Mouse (Mus musculus): ENCODE results near the gene Ankrd13c.
A peak's percentile ranks its signal among the peaks of the same experiment; 100 is the strongest.
"Not testable (repeated sequence)": the region's sequence is repeated elsewhere in the genome, so short reads cannot be mapped to it uniquely, and the experiment has no call there.

Gene Ankrd13c

DNA sequence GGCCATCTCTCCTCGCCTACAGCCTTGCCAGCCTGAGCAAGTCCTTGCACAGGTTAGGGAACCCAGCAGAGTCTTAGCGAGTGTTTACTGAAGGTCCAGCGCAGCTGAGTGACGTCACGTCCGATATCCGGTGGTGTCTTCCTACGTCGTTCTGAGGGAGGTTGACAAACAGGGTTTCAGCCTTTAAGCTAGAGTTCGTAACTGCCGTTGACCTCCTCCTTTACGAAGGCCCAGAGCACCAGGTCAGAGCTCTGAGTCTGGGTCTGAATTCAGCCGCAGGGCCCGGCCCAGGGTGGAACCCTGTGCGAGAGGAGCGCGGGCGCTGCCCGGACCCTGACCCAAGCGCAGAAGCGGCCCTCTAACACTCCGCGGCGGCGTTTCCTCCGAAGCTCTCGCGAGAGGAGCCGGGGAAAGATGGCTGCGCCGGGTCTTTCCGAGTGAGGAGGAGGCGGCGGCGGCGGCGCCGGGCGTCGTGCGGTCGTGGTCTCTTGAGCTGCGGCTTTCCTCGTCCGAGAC lies at the start of gene Ankrd13c:
Ankrd13c (plus strand) TSS at position 397 of the 516 bp plus-strand sequence.
- DNase-seq (ENCODE audit: extremely low spot score) = peak; percentile 90

DNA sequence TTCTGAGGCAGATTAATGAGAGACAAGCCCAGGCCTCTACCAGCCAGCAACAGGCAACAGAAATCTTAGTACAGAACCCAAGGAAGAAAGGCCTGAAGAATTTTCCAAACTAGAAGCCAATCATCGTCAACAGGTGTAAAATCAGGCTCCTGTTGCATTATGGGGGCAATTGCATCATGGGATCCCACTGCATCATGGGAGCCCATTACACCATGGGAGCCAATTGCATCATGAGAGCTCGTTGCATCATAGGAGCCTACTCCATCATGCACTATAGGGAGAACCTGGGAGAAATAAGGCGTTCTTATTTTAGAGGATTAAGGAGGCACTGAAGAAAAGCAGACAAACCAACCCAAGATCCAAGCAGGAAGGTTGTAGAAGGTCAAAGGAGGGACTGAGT lies 49.4 kb upstream of the Ankrd13c start:
- no peak for DNase-seq (ENCODE audit: extremely low spot score)

DNA sequence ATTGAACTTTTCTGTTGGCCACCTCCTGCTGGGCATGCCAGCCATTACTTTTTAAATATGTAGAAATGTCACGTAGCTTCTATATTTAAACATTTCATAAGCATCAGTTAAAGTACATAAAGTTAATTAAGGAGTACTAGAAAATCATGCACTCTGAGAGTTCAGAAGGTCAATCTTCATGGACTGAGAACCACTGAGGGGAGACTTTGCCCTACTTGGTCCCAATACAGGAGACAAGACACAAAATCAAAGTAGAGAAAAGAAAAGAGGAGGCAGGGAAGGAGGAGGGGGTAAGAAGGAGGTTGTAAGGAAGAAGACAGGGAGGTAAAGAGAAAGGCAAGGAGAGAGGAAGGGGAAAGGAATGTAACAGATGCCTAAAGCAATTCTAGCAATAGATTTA lies 47.1 kb upstream of the Ankrd13c start:
- no peak for DNase-seq (ENCODE audit: extremely low spot score)

DNA sequence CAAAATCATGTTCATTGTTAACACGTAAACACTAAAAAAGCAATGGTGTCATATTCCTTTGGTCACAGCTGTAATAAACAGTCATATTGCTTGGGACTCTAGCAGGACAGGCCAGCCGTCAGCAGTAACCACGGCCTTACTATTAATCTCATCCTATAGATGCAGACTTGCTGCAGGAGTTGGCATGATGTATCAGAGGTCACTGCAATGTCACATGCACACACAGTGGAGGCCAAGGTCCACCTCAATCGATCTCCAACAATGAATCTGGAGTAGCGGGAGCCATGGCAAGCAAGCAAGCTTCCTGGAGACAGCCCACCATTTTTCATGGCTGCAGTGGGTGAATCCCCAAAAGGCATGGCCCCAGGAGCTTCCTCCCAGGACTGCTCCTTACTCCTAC lies 45.3 kb upstream of the Ankrd13c start:
- no peak for DNase-seq (ENCODE audit: extremely low spot score)

DNA sequence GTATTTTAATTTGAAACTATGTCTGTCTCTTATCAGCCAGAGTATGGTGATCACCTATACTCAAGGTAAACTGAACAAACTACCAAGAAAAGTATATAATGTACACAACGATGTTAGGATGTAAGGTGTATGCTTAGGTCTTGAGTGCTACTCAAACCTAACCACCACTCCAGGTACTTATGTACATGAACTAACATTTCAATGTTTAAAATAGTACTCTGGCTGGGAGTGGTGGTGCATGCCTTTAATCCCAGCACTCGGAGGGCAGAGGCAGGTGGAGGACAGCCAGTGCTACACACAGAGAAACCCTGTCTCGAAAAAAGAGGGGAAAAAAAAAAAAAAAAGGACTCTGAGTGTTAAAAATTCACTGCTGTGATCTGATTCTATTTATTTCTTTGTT lies 38.9 kb upstream of the Ankrd13c start:
- DNase-seq (ENCODE audit: extremely low spot score) = no peak

DNA sequence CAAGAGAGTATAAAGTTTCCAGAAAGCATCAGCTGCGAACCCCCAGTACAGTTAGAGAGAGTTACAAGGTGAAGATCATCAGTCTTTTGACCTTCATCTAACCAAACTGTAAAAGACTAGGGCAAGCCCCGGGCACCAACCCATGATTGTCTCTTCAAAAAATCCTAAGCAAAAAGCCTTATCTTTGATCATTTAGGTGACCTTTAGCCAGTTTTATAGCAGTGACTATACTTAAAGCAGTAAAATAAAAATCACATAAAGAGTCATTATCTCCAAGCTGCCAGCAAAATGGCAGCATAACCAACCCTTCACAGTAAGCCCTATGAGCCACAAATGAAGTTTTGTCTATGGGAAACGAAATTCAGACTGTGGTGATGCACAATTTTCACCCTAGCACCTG lies 36.8 kb upstream of the Ankrd13c start:
- no peak for DNase-seq (ENCODE audit: extremely low spot score)

DNA sequence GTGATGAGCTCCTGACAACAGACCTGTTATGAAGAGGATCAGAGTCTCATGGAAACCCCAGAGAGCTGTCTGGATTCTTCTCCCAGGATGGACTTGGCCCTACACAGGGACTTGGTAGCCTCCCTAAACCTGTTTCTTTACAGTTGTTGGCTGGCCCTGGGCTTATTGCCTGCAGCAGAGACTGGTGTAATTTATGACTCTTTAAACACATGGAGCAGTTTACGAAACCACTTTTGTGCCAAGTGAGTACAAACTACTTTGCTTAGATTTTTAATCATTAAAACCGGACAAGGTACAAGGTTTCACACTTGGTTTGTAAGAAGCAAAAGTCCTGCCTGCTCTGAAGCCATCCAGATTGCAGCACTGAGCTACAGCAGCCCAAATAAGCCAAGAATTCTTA lies 34.9 kb upstream of the Ankrd13c start:
- no peak for DNase-seq (ENCODE audit: extremely low spot score)

DNA sequence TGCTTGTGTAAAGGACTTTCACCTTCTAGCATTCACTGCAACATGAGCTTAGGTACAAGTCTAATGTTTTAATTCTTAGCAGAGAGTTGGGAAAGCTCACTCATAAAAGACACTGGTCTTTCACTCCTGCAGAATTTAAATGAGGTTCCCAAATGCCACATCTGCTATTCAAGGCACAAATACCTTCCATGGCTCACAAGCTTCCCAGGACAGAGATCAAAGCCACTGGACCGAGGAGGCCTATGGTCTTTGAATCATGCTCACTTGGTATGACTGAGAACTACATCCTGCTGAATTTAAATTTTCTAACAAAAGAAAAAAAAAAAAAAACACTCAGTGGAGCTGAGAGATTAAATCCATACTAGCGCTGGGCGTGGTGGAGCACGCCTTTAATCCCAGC lies 30.7 kb upstream of the Ankrd13c start:
- DNase-seq (ENCODE audit: extremely low spot score) = no peak

DNA sequence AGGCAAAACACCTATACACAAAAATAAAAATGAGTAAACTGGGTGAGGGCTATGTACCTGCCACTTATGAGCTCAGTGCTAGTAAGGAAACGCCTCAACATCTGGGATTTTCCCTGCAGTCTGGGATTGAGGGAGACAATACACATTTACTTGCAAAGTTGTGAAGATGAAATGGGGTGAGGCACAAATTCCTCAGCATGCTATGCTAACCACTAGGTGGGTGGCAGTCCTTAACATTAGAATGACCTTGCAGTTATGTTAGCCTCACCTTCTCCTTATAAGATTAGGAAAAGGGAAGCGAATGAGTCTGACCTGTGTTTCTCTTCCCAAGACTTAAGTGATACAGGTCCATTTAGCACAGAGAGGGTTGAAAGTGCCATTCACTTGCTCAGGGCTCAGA lies 25.7 kb upstream of the Ankrd13c start:
- DNase-seq (ENCODE audit: extremely low spot score) = no peak

DNA sequence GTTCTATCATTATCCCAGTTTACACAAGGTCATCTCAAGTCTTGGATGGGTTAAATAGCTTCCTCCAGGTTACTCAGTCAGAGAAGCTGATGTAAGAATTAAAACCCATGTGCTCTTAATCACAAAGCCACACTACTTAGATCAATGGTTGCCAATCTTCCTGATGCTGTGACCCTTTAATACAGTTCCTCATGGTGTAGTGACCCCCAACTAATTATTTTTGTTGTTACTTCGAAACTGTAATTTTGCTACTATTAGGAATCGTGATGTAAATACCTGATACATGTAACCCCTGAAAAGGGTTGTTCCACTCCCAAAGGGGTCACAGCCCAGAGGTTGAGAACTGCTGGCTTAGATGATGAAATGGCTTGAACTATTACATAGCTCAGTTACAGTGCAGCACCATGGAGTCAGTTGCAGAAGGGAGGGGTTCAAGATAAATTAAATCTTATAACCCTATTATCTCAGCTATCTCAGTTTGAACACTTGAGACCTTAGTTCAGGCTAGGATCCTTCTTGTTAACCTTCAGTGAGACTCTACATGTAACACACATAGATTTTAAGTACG lies 23.7 kb upstream of the Ankrd13c start:
- DNase-seq (ENCODE audit: extremely low spot score) = no peak

DNA sequence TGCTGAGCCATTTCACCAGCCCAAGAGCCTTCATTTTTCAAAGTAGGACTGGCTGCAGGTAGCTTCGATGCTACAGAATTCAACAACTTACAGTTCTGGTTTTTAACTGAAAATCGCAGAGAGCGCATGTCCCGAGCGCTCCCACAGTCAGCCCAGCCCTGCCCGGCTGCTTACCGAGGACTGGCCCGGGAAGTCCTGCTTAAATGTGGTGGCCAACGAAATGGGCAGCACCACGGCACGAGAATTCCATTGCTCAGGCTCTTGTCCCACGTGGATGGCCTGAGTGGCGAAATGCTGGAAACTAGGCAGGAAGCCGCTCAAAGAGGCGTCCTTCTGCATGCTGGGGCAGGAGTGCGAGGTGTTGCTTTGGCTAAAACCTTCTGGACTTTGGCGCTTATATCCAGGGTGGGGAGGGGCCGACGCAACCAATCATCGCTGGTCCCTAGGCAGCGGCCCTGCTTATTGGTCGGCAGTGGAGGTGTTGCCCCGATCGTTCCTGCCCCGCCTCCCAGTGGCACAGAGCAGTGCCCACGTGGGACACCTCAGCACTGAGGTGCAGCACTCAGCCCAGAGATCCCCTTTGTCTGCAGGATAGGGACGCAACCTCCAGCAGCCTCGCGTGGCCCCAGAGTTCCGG lies 22.2 kb upstream of the Ankrd13c start, which contains the start of gene Cth:
Cth (minus strand) TSS at position 386 of the 637 bp plus-strand sequence.
- peak; percentile 89 for DNase-seq (ENCODE audit: extremely low spot score)

DNA sequence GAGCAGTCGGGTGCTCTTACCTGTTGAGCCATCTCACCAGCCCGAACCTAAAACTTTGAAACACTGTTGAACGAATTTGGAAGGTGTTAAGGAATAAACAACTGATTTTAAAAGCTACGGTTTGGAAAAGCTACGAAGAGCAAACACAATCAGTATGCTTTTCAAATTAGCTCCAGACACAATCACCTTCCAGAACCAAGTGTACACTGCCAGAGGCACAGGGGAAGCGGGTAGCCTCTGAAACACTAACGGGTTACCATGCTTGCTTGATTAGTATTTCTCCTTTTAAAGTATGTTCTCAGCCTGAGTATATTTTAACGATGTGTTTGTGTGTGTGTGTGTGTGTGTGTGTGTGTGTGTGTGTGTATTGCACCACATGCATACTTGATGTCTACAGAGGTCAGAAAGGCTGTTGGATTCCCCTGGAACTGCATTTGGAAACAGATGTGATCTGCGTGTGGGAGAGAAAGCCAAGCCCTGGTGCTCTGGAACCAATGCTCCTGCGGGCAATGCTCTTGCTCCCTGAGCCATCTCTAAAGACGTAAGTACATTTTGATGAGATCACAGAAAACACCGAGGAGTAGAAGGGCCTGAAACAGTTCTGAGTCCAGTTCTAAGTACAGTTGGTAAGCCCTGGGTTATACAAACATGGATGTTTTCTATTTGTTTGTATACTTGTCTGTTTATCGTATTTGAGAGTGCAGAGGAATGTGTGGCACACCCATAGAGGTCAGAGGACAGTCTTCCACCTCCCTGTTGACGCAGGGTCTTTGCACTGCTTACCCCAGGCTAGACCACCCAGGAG lies 21.1 kb upstream of the Ankrd13c start:
- DNase-seq (ENCODE audit: extremely low spot score) = no peak

DNA sequence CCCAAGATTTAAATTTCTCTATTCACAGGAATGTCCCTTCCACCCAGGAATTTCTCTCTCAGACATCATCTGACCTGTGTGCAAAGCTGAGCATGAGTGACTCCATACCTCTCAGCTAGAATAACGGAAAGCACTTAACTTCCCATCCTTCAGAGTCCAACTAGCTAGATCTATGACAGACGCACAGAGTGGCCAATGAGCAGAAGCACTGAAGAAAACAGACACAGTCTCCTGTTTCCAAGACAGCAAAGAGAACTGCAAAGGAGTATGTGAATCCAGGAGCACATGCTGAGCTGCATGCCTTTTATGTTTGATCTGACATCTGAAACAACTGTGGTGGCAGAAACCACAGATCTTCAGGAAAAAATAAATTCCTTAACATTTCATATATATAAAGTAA lies 20.3 kb upstream of the Ankrd13c start:
- DNase-seq (ENCODE audit: extremely low spot score) = no peak

DNA sequence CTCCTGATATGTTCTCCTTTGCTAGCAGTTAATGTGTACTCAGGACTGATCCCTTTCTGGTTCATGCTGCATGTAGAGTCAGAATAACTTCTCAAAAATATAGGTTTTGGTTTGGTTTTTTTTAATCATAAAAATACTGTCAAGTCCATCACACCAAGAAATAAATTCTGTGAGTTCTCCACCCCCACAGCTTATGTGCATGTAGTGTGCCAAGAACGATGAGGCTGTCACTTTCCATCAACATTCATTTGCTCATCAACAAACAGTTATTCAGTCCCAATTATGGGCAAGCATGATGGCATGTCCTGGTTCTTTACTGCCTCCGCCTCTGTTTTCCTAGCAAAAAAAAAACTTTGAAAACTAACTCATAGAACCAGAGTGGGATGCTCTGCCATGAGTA lies 18.3 kb upstream of the Ankrd13c start:
- DNase-seq (ENCODE audit: extremely low spot score) = no peak

DNA sequence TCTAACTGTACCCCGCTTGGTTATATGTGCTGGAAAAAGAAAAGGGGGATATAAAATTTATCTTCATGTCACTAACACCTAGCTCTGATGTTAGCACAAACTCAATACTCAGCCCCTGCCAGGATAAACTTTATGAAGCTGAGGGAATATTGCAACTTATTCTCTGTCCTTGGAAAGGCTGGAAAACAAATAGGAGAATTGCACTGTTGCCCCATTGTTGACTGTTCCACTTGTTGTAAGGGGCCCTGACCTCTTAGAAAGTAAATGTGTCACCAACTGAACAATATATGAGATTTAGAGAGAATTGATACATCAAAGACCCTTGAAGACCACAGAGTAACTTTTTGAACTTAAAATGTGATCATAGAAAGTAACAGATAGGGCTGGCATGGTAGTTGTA lies 17.6 kb upstream of the Ankrd13c start:
- DNase-seq (ENCODE audit: extremely low spot score) = no peak

DNA sequence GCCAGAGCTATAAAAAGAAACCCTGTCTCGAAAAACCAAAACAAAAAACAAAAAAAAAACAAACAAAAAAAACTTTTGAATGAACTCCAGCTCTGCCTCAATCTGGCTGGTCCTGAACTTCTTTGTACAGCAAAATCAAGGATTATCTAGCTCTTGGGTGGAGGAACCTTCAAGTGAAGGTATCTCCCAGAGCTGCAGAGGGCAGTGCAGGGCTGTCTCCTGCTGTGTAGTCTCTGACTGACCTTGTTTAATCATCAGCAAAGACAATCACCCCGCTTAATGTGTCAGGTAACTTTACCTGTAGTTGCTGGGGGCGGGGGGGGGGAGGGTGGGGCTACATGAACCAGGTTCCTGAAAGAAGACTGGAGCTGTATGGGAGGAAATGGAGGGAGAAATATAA lies 15.4 kb upstream of the Ankrd13c start:
- DNase-seq (ENCODE audit: extremely low spot score) = no peak

DNA sequence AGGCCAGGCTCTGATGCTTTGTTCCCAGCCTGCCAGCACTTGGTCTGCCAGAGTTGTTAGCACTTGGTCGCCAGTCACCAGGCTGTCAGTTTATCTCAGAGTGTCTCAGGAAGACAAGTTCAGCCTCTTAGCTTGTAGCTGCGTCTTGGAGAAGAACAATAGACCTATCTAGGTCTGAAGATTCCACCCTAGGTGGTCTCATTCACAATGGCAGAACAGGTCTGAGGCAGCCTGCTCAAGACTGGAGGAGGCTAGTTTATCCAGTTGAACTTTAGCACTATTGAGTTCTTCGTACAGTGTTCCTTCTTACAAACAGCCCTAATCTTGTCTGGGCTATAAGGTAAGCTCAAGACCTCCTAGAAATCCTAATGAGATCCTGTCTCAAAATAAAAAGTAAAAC lies 15.0 kb upstream of the Ankrd13c start:
- DNase-seq (ENCODE audit: extremely low spot score) = no peak

DNA sequence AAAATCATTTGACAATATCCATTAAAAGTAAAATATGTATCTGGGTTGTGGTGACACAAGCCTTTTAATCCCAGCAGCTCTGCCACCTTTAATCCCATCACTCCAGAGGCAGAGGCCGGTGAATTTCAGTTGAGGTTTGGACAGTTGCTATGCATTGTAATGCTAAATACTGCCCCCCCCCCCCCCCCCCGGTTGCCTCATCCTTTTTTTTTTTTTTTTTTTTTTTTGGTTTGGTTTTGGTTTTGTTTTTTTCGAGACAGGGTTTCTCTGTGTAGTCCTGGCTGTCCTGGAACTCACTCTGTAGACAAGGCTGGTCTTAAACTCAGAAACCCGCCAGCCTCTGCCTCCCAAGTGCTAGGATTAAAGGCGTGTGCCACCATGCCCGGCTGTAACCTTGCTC lies 13.8 kb upstream of the Ankrd13c start:
- not testable (repeated sequence) for DNase-seq (ENCODE audit: extremely low spot score)

DNA sequence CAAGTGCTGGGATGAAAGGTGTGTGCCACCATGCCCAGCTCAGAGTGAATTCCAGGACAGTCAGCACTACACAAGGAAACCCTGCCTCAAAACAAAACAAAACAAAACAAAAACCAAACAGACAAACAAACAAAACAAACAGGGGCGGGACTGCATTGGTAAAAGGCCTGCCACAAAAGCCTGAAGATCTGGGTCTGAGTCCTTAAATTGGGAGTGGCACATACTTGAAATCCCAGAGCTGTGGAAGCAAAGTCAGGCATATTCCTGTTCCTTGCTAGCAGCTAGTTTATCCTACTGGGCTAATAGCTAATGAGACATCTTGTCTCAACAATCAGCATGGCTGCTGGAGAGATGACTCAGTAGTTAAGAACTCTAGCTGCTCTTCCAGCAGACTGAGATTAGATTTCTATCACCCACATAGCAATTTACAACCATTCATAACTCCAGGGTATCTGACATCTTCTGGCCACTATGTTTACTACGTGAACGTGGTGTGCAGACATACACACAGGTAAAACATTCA lies 12.7 kb upstream of the Ankrd13c start:
- DNase-seq (ENCODE audit: extremely low spot score) = no peak

DNA sequence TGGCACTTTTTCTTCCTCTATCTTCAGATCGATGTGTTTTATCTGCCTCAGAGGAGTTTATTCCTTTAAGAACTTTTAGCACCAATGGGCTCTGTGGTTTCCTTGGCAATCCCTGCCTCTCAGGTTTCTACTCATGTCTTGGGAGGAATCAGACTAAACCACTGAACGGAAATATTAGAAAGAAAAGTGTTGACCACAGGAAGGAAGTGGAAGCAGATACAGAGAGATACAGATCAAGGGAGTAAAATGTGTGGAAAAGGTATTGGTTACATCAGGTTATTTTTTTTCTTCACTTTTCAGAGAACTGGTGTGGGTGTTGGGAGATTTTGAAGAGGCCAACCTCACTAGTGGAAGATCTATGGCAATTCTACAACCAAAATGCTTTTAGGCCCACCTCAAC lies 8.5 kb upstream of the Ankrd13c start:
- no peak for DNase-seq (ENCODE audit: extremely low spot score)

DNA sequence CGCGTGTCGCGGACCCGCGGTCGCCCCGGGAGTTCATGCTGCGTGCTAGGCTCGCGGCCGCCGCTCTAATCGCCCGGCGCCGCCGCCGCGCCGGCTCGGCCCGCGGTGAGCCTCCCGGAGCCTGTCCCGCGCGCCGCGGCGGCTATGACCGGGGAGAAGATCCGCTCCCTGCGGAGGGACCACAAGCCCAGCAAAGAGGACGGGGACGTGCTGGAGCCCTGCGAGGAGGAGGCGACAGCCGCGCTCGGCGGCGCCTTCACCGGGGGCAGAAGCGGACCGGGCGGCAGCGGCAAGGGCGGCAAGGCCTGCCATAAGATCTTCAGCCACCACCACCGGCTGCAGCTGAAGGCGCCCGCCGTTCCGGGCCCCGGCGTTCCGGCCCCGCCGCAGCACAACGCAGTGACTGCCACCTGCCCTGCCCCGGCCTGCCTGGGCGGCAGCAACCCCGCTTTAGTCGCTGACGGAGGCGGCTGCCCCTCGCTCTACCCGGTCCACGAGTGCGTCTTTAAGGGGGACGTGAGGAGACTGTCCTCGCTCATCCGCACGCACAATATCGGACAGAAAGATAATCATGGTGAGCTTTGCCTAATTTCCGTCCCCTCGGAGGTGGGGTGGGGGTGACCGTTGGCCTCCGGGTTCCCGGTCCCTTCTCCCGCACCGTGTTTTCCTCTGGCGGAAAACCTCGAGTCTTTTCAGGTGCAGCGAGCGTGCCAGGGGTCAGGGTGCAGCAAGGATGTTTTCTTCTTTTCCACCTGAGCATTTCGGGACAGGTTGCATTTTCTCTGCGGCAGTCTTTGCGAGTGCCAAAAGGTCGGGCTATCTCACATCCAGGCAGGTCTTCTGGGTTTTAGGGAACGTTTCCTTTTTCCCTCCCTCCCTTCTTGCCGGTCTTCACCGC lies 593 bp downstream of the Ankrd13c start:
- peak; percentile 58 for DNase-seq (ENCODE audit: extremely low spot score)

DNA sequence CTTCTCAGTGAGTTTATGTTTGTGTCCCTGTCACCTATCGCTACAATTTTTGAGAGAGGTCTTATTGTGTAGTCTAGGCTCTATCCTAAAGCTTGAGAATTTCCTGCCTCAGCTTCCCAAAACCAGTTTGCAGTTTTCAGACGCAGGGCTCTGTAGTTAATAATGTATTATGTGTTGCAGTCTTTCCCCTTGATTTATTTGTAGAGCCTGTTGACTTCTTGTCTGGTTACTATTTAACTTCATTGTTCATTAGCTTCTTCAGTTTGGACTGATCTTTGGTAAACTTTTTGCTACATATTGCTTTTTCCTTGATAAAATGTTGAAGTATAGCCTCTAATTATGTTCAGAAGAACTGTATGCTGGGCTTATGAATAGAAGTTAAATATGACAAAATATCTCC lies 5.7 kb downstream of the Ankrd13c start:
- no peak for DNase-seq (ENCODE audit: extremely low spot score)

Data from embryo, embryonic 9.5 days (tissue).